Mouse (Mus musculus) gastrocnemius, postnatal 4 days (tissue): ENCODE measurements around the gene Arid1b. TPM values are rescaled to one million over a fixed set of nuclear protein-coding genes. Genes with fewer than 3 reads are reported as not detected.

Experiments used
- DNase-seq, 2 experiments: peaks; one replicate each; pipeline ENCODE4 v3.0.0; 2021 to 2022; ENCODE audit warnings: low spot score in 2 of 2, mixed read lengths in 2 of 2
- total RNA-seq, 2 experiments: library from RNA; stranded (reverse); gene quantifications; 2 replicates each; pipeline ENCODE4 v1.2.3; 2021

Arid1b gene
- total RNA-seq, 2 experiments from 2014 or later: 52.9 to 53.0 TPM

DNA sequence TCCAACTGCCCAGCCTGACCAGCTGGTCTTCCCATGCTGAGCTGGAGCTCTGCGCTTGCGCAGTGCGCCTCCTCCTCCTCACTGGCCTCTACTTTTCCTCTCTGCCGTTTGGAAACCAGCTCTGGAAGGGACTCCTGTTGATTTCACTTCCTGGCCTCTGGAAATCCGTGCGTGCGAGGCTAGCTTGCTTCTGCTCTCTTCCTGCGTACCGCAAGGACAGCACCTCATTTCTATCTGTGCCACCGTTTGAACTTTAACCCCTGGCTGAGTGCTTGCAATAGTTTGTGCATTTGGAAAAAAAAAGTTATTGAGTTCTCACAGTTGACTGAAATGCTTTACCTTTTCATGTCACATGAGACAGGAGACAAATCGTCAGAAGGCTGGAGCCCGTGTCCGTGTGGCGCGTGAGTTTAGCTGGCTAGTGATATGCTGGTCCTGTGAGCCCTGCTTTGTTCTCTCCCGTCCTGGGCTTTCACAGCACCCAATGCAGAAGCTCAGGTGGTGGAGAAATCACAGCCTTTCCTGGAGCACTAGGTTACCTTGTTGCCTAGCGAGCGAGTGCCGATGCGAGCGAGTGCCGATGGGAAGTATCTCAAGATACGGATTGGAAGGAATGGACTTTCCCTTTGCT is 20.3 kb downstream of the Arid1b start:
- no peak for DNase-seq

DNA sequence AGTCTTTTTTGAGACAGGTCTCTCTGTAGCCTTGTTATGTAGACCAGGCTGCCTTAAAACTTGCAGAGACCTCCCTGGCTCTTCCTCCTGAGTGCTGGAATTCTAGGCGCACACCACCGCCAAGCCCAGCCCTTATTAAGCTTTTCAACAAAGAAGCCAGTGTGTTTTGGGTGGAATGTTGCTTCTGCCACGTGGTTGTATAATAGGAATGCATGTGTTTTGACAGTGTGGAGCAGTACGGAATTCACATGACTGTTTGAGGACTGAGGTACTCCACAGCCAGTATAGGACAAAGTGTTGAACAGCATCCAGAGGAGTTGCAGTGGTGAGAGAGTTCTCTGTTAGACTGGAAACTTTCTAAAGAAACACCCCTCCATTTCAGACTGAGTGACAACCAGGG is 22.3 kb downstream of the Arid1b start:
- no peak for DNase-seq

DNA sequence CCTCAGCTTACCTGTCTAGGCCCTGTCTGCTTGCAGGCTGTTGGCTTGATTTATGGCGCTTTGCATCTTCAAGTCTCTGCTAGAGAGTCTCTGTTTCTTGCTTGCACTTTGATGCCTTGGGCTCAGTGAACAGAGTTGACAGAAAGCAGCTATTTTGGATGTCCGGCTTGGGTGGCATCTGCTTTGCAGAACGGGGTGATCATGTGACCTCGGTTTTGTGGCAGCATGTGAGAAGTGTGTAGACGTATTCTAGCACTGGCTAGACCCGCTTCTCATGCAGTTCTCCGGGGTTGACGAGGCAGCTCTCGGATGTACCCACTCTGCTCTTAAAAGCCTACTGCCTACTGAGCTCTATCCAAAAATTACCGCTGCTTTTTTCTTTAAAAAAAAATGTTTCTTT is 22.9 kb downstream of the Arid1b start:
- DNase-seq: no peak

DNA sequence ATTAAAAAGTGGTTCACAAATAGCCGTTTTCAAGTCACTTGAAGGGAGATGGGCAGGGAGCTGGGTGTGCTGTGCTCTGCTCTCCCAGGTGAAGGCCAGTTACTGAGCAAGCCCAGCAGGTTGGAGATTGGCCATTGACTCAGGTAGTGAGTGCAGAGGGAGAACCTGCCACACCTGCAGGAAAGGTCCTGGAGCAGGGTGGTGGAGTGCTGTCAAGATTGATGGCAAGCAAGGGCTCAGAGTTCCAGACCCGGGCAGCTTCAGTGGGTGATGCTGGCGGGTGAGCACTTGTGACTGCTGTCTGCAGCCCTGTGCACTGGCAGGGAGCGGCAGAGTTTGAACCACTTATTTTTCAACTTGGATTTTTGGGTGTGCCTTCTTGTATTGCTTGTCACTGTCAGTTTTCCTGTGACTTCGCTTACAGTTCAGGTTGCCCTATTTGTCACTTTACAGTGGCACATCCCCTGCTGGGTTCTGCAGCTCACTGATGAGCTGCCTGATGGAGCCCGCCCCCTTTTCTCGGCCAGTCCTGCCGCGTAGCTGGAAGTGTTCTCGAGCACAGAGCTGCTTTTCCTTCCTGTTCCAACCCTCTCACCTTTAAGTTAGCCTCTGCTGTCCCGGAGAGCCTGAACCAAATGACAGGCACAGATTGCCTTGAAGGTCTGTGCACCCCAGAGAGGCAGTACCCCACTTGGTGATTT is 27.3 kb downstream of the Arid1b start:
- DNase-seq: no peak

DNA sequence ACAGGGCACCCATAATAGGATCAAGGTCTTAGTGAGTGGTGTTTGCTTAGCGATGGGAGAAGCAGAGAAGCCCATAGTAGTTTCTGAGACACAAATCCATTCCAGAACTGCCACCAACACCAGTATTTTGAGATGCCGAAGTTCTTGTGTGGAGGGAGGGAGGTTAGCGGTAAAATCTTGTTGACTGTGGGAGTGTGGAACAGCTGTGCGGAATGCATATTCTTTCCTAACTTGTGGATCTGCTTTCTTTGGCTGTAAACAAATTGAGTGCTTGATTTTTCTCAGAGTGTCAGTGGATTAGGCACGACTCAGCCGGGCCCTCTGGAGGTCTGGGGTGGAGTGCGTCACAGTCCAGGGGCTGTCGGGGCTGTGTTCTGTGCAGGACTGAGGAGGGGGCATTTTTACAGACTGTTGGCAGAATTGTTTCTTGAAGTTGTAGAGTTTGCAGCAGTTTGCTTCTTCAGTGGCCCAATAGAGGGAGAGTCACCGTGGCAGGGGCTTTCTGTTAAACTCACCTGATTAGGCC is 27.9 kb downstream of the Arid1b start:
- no peak for DNase-seq

DNA sequence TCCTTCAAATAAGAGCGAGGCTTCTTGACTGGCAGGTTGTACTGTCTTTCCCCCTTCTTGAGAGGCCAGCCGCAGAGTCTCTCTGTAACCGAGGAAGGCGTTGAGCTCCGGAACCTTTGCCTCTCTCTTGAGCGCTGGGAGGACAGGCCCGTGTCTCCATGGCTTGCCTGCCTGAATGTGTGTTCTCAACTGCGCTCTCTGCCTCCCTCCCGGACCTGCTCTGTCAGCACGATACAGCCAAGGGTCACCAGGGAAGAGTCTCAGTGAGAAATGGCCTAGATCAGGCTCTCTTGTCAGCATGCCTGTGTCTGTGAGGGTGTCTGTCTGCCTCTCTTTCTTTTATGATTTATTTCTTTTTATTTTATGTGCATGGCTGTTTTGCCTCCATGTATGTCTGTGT is 29.6 kb downstream of the Arid1b start:
- no peak for DNase-seq

DNA sequence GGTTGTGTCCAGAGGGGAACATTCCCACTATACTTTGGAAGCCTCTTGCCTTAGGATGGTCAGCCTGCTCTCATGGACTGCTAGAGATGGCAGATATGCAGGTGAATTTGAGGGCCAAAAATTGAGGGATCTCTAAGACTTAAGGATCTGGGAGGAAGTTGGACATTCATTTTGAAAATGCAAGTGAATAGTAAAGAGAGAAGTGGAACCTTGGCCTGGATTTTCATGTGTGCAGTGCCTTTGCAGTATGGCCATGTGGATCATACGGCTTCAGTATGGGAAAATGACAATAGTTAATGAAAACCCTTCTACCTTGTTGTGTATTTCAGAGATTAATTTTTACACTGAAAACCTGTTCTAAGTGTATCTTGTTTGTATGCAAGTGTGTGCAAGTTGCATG is 31.3 kb downstream of the Arid1b start:
- DNase-seq: no peak

DNA sequence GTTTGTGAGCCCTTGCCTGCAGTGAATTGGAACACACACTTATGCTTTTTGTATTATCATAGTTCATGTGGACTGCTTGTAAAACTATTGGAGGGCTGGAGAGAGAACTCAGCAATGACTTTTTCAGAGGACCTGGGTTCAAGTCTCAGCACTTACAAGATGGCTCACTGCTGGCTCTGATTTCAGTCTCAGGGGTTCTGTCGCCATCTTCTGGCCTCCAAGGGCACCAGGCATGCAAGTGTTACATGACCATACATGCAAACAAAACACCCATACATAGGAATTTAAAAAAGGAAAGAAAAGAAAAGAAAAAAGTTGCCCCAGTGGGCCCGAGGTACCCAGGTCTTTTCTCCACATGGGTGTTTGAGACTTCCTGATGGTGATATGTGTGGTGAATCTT is 32.4 kb downstream of the Arid1b start:
- no peak for DNase-seq

DNA sequence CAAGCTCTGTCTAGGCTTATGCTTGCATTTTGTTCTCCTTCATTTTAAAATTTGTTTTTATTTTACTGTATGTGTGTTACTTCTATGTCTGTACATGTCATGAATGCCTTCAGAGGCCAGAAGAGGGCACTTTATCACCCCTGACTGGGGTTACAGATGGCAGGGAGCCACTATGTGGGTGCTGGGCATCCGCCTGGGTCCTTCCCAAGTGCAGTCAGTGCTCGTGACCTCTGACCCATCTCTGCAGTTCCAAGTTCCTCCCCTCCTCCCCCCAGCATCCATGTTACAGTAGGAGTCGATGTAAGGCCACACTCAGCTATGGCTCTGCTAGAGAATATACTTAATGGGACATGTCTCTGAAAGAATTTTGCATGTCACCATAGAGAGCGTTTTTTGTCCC is 35.0 kb downstream of the Arid1b start:
- DNase-seq: no peak

DNA sequence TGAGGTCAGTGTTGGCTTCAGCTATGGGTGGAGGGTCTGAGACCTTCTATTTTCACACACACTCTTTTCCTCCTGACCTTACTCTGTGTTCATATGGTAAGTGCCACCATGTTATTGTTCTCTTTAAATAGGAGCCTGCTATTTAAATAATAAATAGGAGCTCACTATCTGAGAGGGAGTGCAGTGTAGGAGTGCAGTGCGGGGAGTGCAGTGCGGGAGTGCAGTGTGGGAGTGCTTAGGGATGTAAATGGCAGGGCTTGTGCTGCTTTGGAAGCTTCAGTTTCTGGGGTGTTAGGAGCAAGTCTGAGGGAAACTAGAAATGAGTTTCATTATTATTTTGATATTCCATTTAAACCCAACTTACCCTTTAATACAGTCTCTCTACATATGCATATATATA is 36.2 kb downstream of the Arid1b start:
- DNase-seq: no peak

DNA sequence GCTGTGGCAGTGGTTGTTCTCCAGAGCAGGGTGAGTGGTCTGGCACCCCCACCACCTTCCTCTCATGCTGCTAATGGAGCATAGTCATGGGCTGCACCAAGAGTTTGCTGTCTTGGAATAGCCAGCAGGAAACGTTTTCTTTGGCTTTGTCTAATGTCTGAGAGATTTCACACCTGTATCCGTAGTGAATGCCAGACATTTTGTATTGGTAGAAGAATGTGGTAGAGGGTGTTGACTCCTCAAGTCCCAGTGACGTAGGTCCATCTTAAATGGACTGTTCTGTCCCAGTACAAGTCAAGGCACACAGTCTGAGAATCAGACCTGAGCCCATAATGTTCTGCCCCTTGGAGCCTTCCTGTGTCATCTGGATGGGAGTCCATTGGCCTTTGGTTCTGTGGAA is 39.2 kb downstream of the Arid1b start:
- no peak for DNase-seq

DNA sequence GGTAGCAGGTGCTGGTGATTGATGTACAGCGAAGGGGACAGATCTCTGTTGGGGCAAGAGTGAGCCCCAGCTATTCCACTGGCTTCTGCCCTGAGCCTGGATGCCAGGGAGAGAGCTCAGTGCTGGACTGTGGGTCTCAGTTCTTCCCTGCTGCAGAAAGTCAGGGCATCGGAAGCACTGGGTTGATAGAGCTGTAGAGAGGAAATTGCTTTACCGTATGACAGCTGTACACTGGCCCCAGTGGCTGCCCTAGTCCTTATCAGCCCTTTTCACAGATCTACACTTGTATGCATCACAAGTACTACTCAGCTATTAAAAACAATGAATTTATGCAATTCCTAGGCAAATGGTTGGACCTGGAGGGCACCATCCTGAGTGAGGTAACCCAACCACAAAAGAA is 40.1 kb downstream of the Arid1b start:
- no peak for DNase-seq

DNA sequence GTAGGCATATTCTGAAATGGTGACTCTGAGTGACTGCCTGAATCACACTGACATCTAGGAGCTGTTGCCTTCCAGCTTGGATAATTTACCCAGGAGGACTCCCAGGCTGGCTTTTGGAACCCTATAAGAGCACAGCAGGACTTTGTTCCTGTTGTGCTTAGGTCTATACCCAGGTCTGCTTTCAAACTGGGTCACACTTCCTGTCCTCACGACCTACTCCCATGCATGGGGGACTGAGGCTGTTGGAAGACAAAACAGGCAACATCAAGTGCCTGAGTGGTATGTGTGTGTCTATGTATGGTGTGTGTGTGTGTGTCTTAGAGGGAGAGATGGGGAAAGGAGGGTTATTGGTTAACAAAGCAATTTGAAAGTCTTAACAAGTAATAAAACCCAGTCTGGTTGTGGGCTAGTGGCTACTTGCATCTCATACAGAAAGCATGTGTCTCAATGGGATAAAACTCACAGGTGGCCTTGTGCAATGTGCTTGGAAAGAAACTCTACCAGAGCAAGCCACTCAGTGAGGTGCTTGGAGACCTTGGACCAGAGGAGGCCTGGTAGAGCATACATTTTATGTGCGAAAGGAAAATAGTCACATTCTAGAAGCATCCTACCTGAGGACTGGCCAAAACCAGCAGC is 42.2 kb downstream of the Arid1b start:
- no peak for DNase-seq

DNA sequence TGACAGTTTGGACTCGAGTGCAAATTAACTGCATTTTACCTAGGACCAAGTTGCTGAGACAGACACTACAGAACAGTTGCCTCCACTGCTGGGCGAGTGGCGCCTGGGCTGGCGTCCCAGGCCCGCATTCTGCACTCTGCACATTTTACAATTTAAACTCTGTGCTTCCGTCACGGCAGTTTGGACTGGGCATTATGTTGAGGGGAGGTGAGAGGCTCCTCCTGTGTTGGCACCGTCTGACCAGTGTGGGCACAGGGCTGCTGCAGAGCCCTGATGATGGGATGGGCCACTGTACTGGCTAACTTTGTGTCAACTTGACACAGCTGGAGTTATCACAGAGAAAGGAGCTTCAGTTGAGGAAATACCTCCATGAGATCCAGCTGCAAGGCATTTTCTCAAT is 43.1 kb downstream of the Arid1b start:
- DNase-seq: no peak

DNA sequence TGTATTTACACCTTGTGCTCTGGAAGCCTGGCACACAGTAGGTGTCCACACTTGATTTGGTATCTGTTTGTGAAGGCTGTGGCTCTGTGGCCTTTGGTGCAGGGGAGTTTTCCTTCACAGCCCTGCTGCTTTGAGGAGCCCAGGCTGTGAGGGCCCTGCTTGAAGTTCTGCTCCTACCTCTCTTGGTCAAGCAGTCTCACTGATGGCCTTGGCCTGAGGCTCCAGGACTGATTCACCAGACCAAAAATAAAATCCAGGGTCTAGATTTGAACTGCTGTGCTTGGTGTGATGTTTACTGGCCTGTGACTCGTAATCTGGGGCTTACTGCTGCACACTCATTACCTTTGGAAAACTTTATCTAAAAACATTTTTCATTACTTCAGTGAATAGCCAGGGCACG is 45.7 kb downstream of the Arid1b start:
- DNase-seq: no peak

DNA sequence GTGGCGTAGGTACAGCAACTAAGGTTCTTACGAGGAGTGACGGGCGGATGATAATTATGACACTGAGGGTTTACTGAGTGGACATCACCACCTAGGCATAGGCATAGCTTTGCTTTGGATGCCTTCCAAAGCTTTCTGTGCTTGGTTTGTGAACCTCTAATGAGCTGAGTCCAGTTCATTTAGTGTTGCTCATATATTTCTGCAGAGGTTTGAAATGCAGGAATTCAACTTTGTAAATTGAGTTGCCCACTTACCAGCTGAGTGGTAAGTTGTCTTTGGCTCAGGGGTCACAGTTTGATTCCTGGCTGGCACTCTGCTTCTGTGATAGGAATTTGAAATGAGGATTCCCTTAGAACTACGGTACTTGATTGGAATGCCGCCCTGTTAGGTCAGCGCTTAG is 49.7 kb downstream of the Arid1b start:
- no peak for DNase-seq

DNA sequence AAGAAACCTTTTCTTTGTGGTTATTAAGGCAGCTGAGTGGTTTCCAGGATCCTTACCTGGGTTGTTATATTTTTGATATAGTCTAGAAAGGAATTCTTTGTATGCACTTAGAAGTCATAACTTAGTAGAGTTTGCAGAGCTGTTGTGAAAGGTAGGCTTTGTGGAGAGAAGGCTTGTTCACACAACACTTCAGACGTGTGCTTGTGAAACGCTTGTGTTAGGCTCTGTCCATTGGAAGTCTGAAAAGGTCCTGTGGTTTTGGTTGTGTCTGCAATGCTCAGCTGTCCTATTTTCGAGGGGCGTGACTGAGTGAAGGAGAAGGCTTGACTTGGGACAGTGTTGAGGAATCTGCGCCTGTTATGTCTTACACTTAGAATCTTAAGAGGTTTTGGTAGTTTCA is 51.5 kb downstream of the Arid1b start:
- no peak for DNase-seq

DNA sequence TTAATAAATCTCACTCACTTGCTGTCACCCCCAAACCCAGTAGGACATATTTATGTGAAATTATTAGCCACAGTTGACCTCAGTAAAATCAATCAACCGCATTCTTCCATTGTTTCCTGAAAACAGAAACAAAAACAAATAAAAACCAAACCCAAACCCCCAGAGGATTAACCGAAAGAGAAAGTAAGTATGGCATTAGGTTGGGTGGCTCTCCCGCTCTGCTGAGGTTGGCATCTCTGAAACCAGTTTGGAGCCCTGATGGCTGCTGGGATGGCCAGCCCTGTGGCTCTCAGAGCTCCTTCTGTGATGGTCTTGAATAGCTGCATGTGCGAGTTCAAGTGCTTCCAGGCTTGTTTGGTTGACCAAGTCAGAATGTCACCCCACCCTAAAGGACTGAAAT is 53.2 kb downstream of the Arid1b start:
- DNase-seq: no peak

DNA sequence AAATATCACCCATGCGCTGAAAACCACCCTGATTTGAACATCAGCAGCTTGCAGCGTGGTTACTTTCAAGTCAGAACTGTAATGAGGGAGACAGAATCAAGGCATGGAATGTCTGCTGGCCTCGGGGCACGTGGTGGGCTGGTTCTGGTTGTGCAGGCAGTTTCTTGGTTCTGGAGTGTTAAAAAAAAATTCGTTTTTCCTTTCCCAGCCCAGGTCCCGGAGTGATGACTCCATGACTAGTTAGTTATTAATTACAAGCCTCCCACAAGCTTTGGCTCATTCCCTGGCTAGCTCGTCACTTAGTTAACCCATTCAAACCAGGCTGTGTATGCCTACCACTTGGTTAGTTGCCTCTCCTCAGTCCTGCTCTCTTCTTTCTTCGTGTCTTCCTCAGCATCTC is 56.1 kb downstream of the Arid1b start:
- DNase-seq: no peak

DNA sequence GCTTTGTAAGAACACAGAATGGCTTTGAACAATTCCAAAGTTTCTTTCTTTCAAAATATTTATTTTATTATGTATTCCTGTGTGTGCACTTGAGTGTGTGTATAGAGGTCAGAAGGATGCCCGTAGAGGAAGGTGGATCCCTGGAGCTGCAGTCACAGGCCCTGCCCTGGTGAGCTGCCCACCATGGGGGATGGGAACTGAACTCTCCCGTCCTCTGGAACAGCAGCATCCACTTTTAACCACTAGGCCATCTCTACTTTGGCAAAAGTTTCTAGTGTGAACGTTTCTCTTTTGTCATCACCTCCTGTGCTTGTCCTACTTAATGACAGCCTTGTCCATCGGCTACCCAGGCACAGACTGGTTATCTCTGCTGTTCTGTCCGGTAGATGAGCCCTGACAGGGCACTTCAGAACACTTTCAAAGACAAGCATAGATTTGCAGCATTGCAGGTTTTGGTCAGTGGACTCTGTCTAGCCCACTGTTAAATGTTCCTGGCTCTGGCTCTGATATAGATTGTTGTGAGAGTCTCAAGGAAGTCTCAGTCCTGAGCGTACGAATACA is 56.9 kb downstream of the Arid1b start:
- no peak for DNase-seq

DNA sequence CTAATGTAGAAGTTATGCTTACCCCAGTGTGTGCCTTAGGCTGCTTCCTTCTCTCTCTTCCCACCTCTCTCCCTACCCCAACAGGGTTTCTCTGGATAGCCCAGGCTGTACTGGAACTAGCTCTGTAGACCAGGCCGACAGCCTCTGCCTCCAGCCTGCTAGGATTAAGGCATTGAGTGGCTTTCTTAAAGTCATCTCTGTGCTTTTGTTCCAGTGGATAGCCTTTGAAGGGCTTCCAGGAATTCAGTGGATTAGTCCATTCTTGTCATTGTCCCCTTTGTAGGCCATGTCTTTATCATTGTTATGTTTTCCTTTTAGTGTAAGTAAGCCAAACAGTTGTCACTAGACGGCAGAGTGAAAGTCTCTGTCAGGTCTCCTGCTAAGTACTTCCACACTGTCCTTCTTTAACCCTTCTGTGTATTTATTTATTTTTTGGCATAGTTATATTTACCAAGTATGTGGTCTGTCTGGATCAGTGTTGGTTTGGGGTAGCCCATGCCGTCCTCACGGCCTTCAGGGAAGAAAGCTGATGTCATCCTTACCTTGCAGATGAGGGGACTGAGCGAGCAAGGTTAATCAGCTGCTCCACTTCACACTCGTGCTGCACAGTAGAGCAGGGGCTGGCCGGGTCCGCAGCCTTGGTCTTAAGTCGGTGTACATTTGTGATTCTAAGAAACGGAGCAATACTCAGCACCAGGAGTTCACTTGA is 58.1 kb downstream of the Arid1b start:
- DNase-seq: no peak

DNA sequence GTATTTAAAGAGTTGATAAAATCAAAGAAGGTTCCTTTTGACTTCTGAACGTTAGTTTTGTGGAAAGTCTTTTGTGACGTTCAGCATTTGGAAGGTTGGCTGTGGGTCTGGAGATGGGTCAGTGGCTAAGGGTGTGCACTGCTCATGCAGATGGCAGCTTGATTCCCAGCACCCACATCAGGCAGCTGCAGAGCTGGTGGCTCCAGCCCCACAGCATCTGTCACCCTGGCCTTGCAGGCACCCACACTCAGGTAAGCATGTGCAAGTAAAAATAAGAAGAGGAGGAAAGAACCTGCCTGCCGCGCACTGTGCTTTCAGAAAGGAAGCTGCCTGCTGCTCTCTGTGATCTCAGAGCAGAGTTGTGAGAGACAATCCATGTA is 58.7 kb downstream of the Arid1b start:
- no peak for DNase-seq
